9 mouse cellular contexts compared by ENCODE assay signal in genomic region chr7:98193515-98194025, GRCm38 (mm10). TPM values are rescaled to one million over a fixed set of nuclear protein-coding genes. Genes with fewer than 3 reads are reported as not detected.
DNase-seq lines count a peak whose midpoint lies in the region; ATAC-seq and TF ChIP-seq lines count a peak whose summit lies in the region.
"Had no signal": no experiment of that assay in that cellular context is flagged by ENCODE, and none has a peak within 500 bp of the region (broad histone marks: within the 10 kb centered on the region; RNA-seq: fewer than 3 reads in every experiment).

No protein-coding gene starts in this region.

- H3K4me2 ChIP-seq in intestine, embryonic 14.5 days (ENCODE audit: low read length) = peak overlapping the region; percentile 63
- peak overlapping the region; percentile 61 for H3K4me2 ChIP-seq in lung, postnatal 0 days (replicated peaks; ENCODE audit: low read depth, low read length)

- peak overlapping the region; percentile 59 for H3K4me3 ChIP-seq in layer of hippocampus, adult 2 months
- H3K4me3 ChIP-seq in embryonic fibroblast, embryonic 13.5 days (ENCODE audit: insufficient read depth, low read length) = peak overlapping the region; percentile 16; the same call in 1 of the 2 replicates
- H3K4me3 ChIP-seq in intestine, embryonic 14.5 days (ENCODE audit: low read depth, low read length) = peak overlapping the region; percentile 36
- H3K4me3 ChIP-seq in lung, postnatal 0 days (ENCODE audit: low read depth, low read length) = peak overlapping the region; percentile 24
- H3K4me3 ChIP-seq: myocyte had no signal

- H3K27me3 ChIP-seq in intestine, embryonic 14.5 days (replicated peaks; ENCODE audit: control insufficient read depth, insufficient read depth, low read length) = peaks cover 45% of the 10 kb centered on the region
- peaks cover 40% of the 10 kb centered on the region for H3K27me3 ChIP-seq in lung, postnatal 0 days (replicated peaks; ENCODE audit: insufficient read depth, low read length)

- no peaks in the 10 kb centered on the region for H3K36me3 ChIP-seq in intestine, embryonic 14.5 days (ENCODE audit: control insufficient read depth, insufficient read depth, low read length)
- H3K36me3 ChIP-seq in lung, postnatal 0 days (ENCODE audit: insufficient read depth, low read length) = no peaks in the 10 kb centered on the region

- TF ChIP-seq POLR2A in embryonic fibroblast, embryonic 13.5 days (IDR thresholded peaks at IDR 0.05; ENCODE audit: low read depth, low read length) = no peak

- no peaks in the 10 kb centered on the region for H3K9me3 ChIP-seq in intestine, embryonic 14.5 days (ENCODE audit: control insufficient read depth, low read length)
- no peaks in the 10 kb centered on the region for H3K9me3 ChIP-seq in lung, postnatal 0 days (ENCODE audit: low read length)

- peaks cover 5% of the 10 kb centered on the region; the same call in 1 of the 2 replicates for H3K4me1 ChIP-seq in embryonic fibroblast, embryonic 13.5 days (ENCODE audit: control insufficient read depth, insufficient read depth, low read length)
- H3K4me1 ChIP-seq in intestine, embryonic 14.5 days (replicated peaks; ENCODE audit: control insufficient read depth, insufficient read depth, low read length) = peaks cover 13% of the 10 kb centered on the region; the same call in 1 of the 2 replicates
- H3K4me1 ChIP-seq in lung, postnatal 0 days (ENCODE audit: insufficient read depth, low read depth, low read length) = peaks cover 3% of the 10 kb centered on the region

- 6% methylated on average over 36 of the region's 36 CpGs for WGBS in intestine, embryonic 14.5 days
- 9% methylated on average over 36 of the region's 36 CpGs for WGBS in lung, postnatal 0 days

- no peak overlapping the region for H3K27ac ChIP-seq in layer of hippocampus, adult 2 months
- no peak overlapping the region for H3K27ac ChIP-seq in embryonic fibroblast, embryonic 13.5 days (ENCODE audit: insufficient read depth, low read length)
- no peak overlapping the region for H3K27ac ChIP-seq in intestine, embryonic 14.5 days (ENCODE audit: low read depth)
- no peak overlapping the region for H3K27ac ChIP-seq in lung, postnatal 0 days (ENCODE audit: low read length)

- no peak for TF ChIP-seq EP300 in lung, postnatal 0 days (IDR thresholded peaks at IDR 0.05)

- DNase-seq in layer of hippocampus, adult 2 months (ENCODE audit: low spot score in 2 of 2) = peak in 1 of 2 experiments; percentile 24
- no peak for DNase-seq in layer of hippocampus, postnatal 25 days (ENCODE audit: extremely low spot score in 1 of 2, low spot score in 1 of 2)
- DNase-seq in intestine, embryonic 14.5 days (ENCODE audit: low spot score) = peak; percentile 67
- DNase-seq in lung, postnatal 0 days (ENCODE audit: low spot score) = peak; percentile 40
- DNase-seq in retina, postnatal 1 day = peak; percentile 76
- no peak for DNase-seq in gastrocnemius, postnatal 4 days (ENCODE audit: low spot score in 2 of 2)

- H3K9ac ChIP-seq in intestine, embryonic 14.5 days (ENCODE audit: low read length) = no peak overlapping the region
- H3K9ac ChIP-seq in lung, postnatal 0 days (replicated peaks; ENCODE audit: low read depth) = no peak overlapping the region

- peak; percentile 74 for TF ChIP-seq CTCF in layer of hippocampus, adult 2 months (conservative IDR thresholded peaks at IDR 0.05)
- no peak for TF ChIP-seq CTCF in embryonic fibroblast, embryonic 13.5 days (IDR thresholded peaks at IDR 0.05; ENCODE audit: borderline replicate concordance, insufficient read depth, low read length)
- TF ChIP-seq CTCF in lung, postnatal 0 days (IDR thresholded peaks at IDR 0.05) = peak; percentile 73

- ATAC-seq in activated CD4-positive, CD25-positive, alpha-beta regulatory T cell, adult 4 months = peak; percentile 44
- peak; percentile 50 for ATAC-seq in intestine, embryonic 14.5 days (replicated peaks; ENCODE audit: low FRiP score, low TSS enrichment, low read depth)
- 0 out of 2 replicates have a peak, but pooled peaks have one; percentile 21 for ATAC-seq in lung, postnatal 0 days

RNA-seq across cellular contexts. Expression of gene B3gnt6, which starts 5.7 kb away (rescaled TPM):
- under 1 TPM; 0.34 to 0.36 TPM for total RNA-seq in layer of hippocampus, adult 2 months (2021)
- total RNA-seq in layer of hippocampus, postnatal 25 days (2021) = not detected
- not detected for polyA plus RNA-seq in activated CD4-positive, CD25-positive, alpha-beta regulatory T cell, adult 4 months (2017; shearing (Covaris generic))
- polyA plus RNA-seq in embryonic fibroblast, embryonic 13.5 days (2011; ENCODE audit: insufficient read length, low read depth, missing spikeins) = not detected in 2 replicates
- 0.12 TPM in 1 of 2 replicates, not detected in the other for polyA plus RNA-seq in intestine, embryonic 14.5 days (2014; fragmentation: Nextera tagmentation; extraction: Ambion mirVana)
- polyA plus RNA-seq in lung, postnatal 0 days (2015; fragmentation: Nextera tagmentation; extraction: Ambion mirVana) = 0.23 and 0.44 TPM in 2 replicates
- not detected for total RNA-seq in gastrocnemius, postnatal 4 days (2021)

RNA-seq across cellular contexts. Expression of gene Capn5, which starts 15.5 kb away (rescaled TPM):
- total RNA-seq in layer of hippocampus, adult 2 months (2021) = 10 to 100 TPM; 42.3 to 45.0 TPM
- total RNA-seq in layer of hippocampus, postnatal 25 days (2021) = 10 to 100 TPM; 45.4 to 50.8 TPM
- polyA plus RNA-seq in activated CD4-positive, CD25-positive, alpha-beta regulatory T cell, adult 4 months (2017; shearing (Covaris generic)) = 1 to 10 TPM in 1 of 2 experiments, under 1 TPM in 1; 0.79 to 2.1 TPM
- 8.1 and 8.9 TPM in 2 replicates for polyA plus RNA-seq in embryonic fibroblast, embryonic 13.5 days (2011; ENCODE audit: insufficient read length, low read depth, missing spikeins)
- 6.1 and 6.7 TPM in 2 replicates for polyA plus RNA-seq in intestine, embryonic 14.5 days (2014; fragmentation: Nextera tagmentation; extraction: Ambion mirVana)
- polyA plus RNA-seq in lung, postnatal 0 days (2015; fragmentation: Nextera tagmentation; extraction: Ambion mirVana) = 5.0 and 5.2 TPM in 2 replicates
- total RNA-seq in gastrocnemius, postnatal 4 days (2021) = 1 to 10 TPM; 6.8 to 8.6 TPM

RNA-seq across cellular contexts. Expression of gene Omp, which starts 48.3 kb away (rescaled TPM):
- total RNA-seq in layer of hippocampus, adult 2 months (2021) = 1 to 10 TPM in 1 of 2 experiments, under 1 TPM in 1; 0.96 to 1.3 TPM
- total RNA-seq in layer of hippocampus, postnatal 25 days (2021) = 1 to 10 TPM; 1.0 to 1.4 TPM
- polyA plus RNA-seq in activated CD4-positive, CD25-positive, alpha-beta regulatory T cell, adult 4 months (2017; shearing (Covaris generic)) = not detected
- polyA plus RNA-seq in embryonic fibroblast, embryonic 13.5 days (2011; ENCODE audit: insufficient read length, low read depth, missing spikeins) = 0.30 and 0.40 TPM in 2 replicates
- polyA plus RNA-seq in intestine, embryonic 14.5 days (2014; fragmentation: Nextera tagmentation; extraction: Ambion mirVana) = 0.47 TPM in 1 of 2 replicates, not detected in the other
- 0.12 and 0.14 TPM in 2 replicates for polyA plus RNA-seq in lung, postnatal 0 days (2015; fragmentation: Nextera tagmentation; extraction: Ambion mirVana)
- total RNA-seq in gastrocnemius, postnatal 4 days (2021) = under 1 TPM; 0.32 to 0.36 TPM

Comparison
In these comparisons a context has a peak if more than half of its experiments do, and no peak if none do; other contexts are left out.
1. DNase-seq: peak in intestine, embryonic 14.5 days (single experiment), lung, postnatal 0 days (single experiment) and retina, postnatal 1 day (single experiment); none in layer of hippocampus, postnatal 25 days (0 of 2) and gastrocnemius, postnatal 4 days (0 of 2).
2. Peak in every context shown above with its lines, with median percentiles within 50 percentile points of each other: H3K4me3 ChIP-seq and ATAC-seq.